Mouse (Mus musculus) midbrain, embryonic 15.5 days (tissue): Measurements from ENCODE around the gene Polr1c. TPM values are rescaled to one million over a fixed set of nuclear protein-coding genes. Genes with fewer than 3 reads are reported as not detected.

ENCODE experiments used
- ATAC-seq: fragments of 200-750 bp; cut with Nextera tagmentation; replicated peaks from 2 replicates; pipeline ENCODE4 v1.8.0; 2017; ENCODE audit warnings: moderate TSS enrichment
- H3K27ac ChIP-seq: fragments of 300-500 bp; sonication (generic); 2 replicates; pipeline ENCODE4 v1.5.1; 2015; ENCODE audit warnings: mild to moderate bottlenecking, inconsistent platforms
- H3K27me3 ChIP-seq: fragments of 300-500 bp; sonication (generic); replicated peaks from 2 replicates; pipeline ENCODE4 v1.6.1; 2015; ENCODE audit warnings: inconsistent platforms
- H3K36me3 ChIP-seq: fragments of 300-500 bp; sonication (generic); replicated peaks from 2 replicates; pipeline ENCODE4 v1.6.1; 2015; ENCODE audit warnings: inconsistent platforms
- H3K4me1 ChIP-seq: fragments of 300-500 bp; sonication (generic); 2 replicates; pipeline ENCODE4 v1.6.1; 2015; ENCODE audit warnings: inconsistent platforms
- H3K4me2 ChIP-seq: fragments of 300-500 bp; sonication (generic); 2 replicates; pipeline ENCODE4 v1.6.1; 2015; ENCODE audit warnings: inconsistent platforms, mild to moderate bottlenecking, moderate library complexity
- H3K4me3 ChIP-seq: fragments of 300-500 bp; sonication (generic); 2 replicates; pipeline ENCODE4 v1.5.1; 2015; ENCODE audit warnings: mild to moderate bottlenecking, inconsistent platforms
- H3K9ac ChIP-seq: fragments of 300-500 bp; sonication (generic); 2 replicates; pipeline ENCODE4 v1.6.1; 2015; ENCODE audit warnings: mild to moderate bottlenecking, inconsistent platforms
- H3K9me3 ChIP-seq: fragments of 300-500 bp; sonication (generic); 2 replicates; pipeline ENCODE4 v1.6.1; 2016; ENCODE audit warnings: inconsistent platforms
- WGBS: fragments of 180-500 bp; shearing (Covaris S2); methylation state at CpG from one replicate; pipeline ENCODE4 v1.1.7; 2015; ENCODE audit warnings: mixed read lengths; 5-methylcytosine and 5-hydroxymethylcytosine counted together
- polyA plus RNA-seq: library from polyadenylated mRNA; unstranded; fragments of >200 nt; fragmentation: Nextera tagmentation; extraction: Ambion mirVana; gene quantifications from 2 replicates; pipeline ENCODE4 v1.2.1, GENCODE M21; 2015

The Polr1c gene
- polyA plus RNA-seq, 1 experiment from 2014 or later: 71.6 TPM

DNA sequence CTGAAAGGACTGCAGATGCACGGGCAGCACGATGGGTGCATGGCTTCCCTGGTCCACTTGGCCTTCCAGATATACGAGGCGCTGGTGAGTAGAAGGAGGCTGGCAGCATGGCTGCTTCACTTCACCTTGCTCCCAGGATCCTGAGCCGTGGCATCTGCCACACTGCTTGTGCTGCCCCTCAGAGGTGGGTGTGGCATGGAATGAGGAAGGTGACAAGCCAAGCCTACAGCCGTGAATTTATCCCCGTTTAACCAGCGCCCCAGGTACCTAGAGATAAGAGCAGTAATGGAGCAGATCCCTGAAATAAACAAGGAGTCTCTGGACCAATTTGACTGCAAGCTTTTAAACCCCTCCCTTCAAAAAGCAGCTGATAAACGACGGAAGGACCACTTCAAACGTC lies 6.4 kb downstream of the Polr1c start:
- H3K9ac ChIP-seq: no peak overlapping the region
- H3K9me3 ChIP-seq: no peaks in the 10 kb centered on the region
- no peak overlapping the region for H3K27ac ChIP-seq
- WGBS: 83% methylated on average over 11 of the region's 11 CpGs
- peaks cover 4% of the 10 kb centered on the region; the same call in 1 of the 2 replicates for H3K4me1 ChIP-seq
- H3K4me2 ChIP-seq: no peak overlapping the region
- H3K27me3 ChIP-seq: no peaks in the 10 kb centered on the region
- ATAC-seq: no peak
- H3K36me3 ChIP-seq: peaks cover 77% of the 10 kb centered on the region
- no peak overlapping the region for H3K4me3 ChIP-seq

DNA sequence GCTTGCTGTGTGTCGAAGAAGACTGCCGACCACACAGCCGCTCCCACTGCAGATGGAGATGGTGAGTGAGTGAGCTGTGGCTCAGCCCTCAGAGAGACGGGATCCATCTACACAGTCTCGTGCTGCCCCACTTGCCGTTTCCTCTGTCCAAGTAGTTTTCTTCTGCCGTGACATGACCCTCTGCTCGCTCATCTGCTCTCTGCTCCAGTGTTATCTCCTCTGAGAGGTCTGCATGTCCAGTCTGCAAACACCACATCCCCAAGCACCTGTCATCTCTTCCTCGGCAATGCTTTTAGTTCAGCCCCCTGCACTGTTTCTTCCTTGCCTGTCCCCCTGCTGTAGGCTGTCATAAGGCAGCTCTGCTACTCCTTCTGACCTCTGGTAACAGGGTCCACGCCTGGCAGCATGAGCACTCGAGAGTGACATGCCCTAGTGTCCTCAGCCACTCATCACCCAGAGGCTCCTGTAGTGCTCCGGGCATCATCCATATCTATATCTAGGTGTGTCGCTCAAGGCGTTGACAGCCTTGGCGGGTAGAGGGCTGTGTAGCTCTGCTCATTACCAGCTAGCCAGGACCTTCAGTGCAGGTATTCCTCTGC lies 8.2 kb downstream of the Polr1c start:
- Histone ChIP-seq H3K27ac (no peak overlapping the region), H3K4me1 (no peaks in the 10 kb centered on the region), H3K4me2 (no peak overlapping the region), H3K4me3 (no peak overlapping the region), H3K9me3 (no peaks in the 10 kb centered on the region), H3K9ac (no peak overlapping the region), H3K36me3 (peaks cover 72% of the 10 kb centered on the region), H3K27me3 (no peaks in the 10 kb centered on the region)
- no peak for ATAC-seq
- 95% methylated on average over 15 of the region's 15 CpGs for WGBS

DNA sequence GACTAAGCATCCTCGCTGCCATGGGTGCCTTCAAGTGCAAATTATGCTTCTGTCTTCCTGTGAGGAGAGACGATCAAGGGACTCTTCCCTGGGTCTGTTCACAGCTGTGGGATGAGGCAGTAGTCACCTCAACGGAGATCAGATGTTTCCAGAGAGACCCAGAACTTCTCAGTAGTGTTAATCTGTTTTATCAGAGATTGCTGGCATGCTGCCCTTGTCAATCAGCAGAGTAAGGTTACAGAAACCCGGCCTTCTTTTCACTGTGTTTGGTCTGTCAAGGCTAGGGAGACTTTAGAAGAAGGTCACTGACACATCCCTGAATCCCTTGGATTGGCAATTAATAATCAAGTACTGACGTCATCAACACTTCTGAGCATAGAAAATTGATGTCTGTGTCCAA lies 10.4 kb downstream of the Polr1c start:
- no peak for ATAC-seq
- H3K27ac ChIP-seq: no peak overlapping the region
- H3K4me2 ChIP-seq: no peak overlapping the region
- no peaks in the 10 kb centered on the region for H3K9me3 ChIP-seq
- no peaks in the 10 kb centered on the region for H3K4me1 ChIP-seq
- H3K27me3 ChIP-seq: no peaks in the 10 kb centered on the region
- H3K9ac ChIP-seq: no peak overlapping the region
- peaks cover 69% of the 10 kb centered on the region for H3K36me3 ChIP-seq
- WGBS: 82% methylated on average over 5 of the region's 5 CpGs
- no peak overlapping the region for H3K4me3 ChIP-seq

DNA sequence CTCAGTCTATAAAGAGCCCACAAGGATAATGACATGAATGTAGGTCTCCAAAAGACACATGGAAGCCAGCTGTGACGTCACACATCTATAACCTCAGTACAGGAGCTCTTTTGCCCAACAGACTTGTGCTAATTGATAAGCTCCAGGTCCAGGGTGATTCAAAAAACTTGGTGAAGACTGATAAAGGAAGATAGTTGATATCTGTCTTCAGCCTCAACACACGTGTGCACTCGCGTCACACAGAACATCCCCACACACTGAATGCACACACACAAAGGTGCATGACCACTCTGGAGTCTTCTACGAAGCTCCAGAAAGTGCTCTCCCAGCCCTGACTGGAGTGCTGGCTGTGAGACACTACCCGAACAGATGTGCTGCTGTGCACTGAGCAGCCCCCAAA lies 10.8 kb downstream of the Polr1c start:
- WGBS: 91% methylated on average over 6 of the region's 6 CpGs
- H3K9me3 ChIP-seq: no peaks in the 10 kb centered on the region
- H3K9ac ChIP-seq: no peak overlapping the region
- H3K4me2 ChIP-seq: no peak overlapping the region
- no peaks in the 10 kb centered on the region for H3K27me3 ChIP-seq
- H3K4me1 ChIP-seq: no peaks in the 10 kb centered on the region
- H3K27ac ChIP-seq: no peak overlapping the region
- no peak for ATAC-seq
- peaks cover 65% of the 10 kb centered on the region for H3K36me3 ChIP-seq
- no peak overlapping the region for H3K4me3 ChIP-seq

DNA sequence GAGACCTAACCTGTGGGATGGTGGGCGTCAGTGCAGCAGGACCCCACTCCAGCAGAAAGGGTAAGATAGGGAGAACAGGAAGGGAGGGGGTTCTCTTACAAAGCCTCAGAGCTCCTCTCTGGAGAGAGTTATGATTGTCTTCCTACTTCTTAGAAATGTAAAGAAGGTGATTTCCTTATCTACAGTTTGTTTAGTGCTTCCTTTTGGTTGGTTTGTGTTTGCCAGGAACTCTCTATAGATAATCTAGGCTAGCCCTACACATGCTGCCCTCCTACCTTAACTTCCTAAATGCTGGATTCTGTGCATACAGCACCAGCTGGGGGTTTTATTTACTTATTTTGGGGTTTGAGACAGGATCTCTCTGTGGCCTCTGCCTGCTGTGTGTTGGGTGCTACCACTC lies 11.8 kb downstream of the Polr1c start:
- no peak overlapping the region for H3K27ac ChIP-seq
- no peaks in the 10 kb centered on the region for H3K9me3 ChIP-seq
- H3K4me3 ChIP-seq: no peak overlapping the region
- no peaks in the 10 kb centered on the region for H3K27me3 ChIP-seq
- peaks cover 55% of the 10 kb centered on the region for H3K36me3 ChIP-seq
- WGBS: 95% methylated on average over 1 of the region's 1 CpGs
- no peak overlapping the region for H3K9ac ChIP-seq
- ATAC-seq: no peak
- H3K4me1 ChIP-seq: no peaks in the 10 kb centered on the region
- no peak overlapping the region for H3K4me2 ChIP-seq

DNA sequence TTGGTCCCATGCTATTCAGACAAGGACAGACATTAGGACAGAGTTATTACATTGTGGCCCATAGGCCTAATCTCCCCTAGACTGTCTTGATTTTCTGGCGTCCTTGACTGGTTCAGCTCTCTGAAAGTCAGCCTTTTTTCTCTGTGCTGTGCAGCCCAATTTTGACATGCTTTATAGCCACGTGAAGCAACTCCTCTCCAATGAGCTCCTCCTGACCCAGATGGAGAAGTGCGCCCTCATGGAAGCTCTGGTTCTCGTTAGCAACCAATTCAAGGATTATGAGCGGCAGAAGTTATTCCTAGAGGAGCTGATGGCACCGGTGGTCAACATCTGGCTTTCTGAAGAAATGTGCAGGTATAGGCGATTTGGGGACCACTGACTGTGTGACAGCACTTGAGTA lies 20.3 kb downstream of the Polr1c start:
- H3K36me3 ChIP-seq: peaks cover 82% of the 10 kb centered on the region
- H3K4me2 ChIP-seq: no peak overlapping the region
- no peak overlapping the region for H3K27ac ChIP-seq
- no peaks in the 10 kb centered on the region for H3K9me3 ChIP-seq
- no peaks in the 10 kb centered on the region for H3K4me1 ChIP-seq
- no peak for ATAC-seq
- H3K9ac ChIP-seq: no peak overlapping the region
- H3K4me3 ChIP-seq: no peak overlapping the region
- 90% methylated on average over 7 of the region's 7 CpGs for WGBS
- H3K27me3 ChIP-seq: no peaks in the 10 kb centered on the region

DNA sequence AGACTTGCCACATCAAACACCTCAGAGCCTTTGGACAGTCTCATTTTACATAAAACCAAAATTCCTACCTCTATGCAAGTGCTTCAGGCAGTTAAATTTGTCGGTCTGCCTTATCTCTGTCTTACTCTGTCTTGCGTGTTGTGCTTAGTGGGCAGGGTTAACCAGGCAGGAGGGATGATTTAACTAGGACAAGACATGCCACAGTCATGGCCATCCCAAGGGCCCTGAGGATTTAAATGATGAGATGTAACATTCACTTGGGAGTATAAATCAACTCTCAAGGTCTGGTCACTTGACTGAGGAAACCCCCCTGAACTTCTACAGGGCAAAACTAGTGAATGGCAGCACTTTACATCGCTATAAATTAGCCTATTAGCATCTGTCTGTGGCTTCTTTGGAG lies 26.3 kb downstream of the Polr1c start:
- no peak for ATAC-seq
- no peaks in the 10 kb centered on the region for H3K27me3 ChIP-seq
- H3K27ac ChIP-seq: no peak overlapping the region
- no peaks in the 10 kb centered on the region for H3K4me1 ChIP-seq
- 93% methylated on average over 3 of the region's 3 CpGs for WGBS
- no peaks in the 10 kb centered on the region for H3K9me3 ChIP-seq
- H3K9ac ChIP-seq: no peak overlapping the region
- H3K4me3 ChIP-seq: no peak overlapping the region
- H3K36me3 ChIP-seq: peaks cover 92% of the 10 kb centered on the region
- H3K4me2 ChIP-seq: no peak overlapping the region

DNA sequence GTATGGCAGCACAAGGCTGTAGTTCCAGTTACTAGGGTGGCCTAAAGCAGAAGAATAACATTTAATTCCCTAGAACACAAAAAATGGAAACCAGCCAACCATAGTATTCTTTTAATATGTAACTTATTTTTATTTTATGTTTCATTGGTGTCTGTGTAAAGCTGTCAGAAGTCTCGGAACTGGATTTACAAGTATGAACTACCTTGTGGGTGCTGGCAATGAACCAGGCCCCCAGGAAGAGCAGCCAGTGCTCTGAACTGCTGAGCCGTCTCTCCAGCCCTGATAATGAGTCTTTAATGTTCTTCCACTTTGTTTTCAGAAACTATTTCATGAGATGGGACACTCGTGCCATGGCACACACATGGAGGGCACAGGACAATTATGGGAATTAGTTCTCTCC lies 37.3 kb downstream of the Polr1c start:
- Histone ChIP-seq H3K4me2 (no peak overlapping the region), H3K4me3 (no peak overlapping the region), H3K4me1 (no peaks in the 10 kb centered on the region), H3K27me3 (no peaks in the 10 kb centered on the region), H3K27ac (no peak overlapping the region), H3K9me3 (no peaks in the 10 kb centered on the region), H3K36me3 (peaks cover 74% of the 10 kb centered on the region), H3K9ac (no peak overlapping the region)
- WGBS: 94% methylated on average over 3 of the region's 3 CpGs
- no peak for ATAC-seq

DNA sequence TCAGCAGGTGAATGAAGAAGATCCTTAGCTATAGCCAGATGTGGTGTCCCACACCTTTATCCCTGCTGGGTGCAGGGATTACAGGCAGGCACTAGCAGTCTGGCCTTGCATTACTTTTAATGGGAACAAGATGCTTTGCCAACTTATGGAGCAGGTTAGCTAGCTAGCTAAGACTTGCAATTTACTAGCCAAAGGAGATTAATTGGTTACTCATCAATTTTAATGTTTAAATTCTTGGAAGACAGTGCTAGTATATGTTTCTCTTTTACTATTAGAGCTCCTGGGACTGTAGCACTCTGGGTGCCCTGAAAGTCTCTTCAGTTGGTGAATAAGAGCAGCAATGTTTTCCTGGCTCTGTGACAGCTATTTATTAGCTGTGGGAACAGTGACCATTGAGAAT lies 41.2 kb downstream of the Polr1c start:
- no peak overlapping the region for H3K27ac ChIP-seq
- no peak overlapping the region for H3K4me2 ChIP-seq
- no peaks in the 10 kb centered on the region for H3K27me3 ChIP-seq
- no peaks in the 10 kb centered on the region for H3K9me3 ChIP-seq
- no peak overlapping the region for H3K4me3 ChIP-seq
- peaks cover 46% of the 10 kb centered on the region for H3K36me3 ChIP-seq
- ATAC-seq: no peak
- H3K9ac ChIP-seq: no peak overlapping the region
- H3K4me1 ChIP-seq: peaks cover 20% of the 10 kb centered on the region

DNA sequence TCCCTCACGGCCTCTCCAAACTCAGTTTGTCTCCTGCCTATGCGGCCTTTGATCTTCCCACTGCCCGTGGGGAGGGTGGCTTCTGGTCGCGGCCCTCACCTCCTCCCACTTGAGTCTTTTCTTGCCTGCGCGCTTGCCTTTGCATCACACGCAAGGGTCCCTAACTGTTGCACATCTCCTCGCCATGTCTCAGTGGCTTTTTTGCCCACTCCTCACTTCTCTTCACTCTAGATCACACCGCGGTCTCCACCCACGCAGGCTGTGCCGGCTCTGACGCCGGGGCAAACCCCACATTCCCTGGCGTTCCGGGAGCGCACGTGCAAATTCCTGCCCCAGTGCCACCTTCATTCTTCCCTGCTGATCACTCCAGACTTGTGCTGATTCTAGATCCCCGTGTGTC lies 44.8 kb downstream of the Polr1c start:
- Histone ChIP-seq H3K9ac (peak overlapping the region; percentile 86), H3K27ac (peak overlapping the region; percentile 81), H3K4me1 (peaks cover 34% of the 10 kb centered on the region), H3K4me3 (peak overlapping the region; percentile 90), H3K9me3 (no peaks in the 10 kb centered on the region), H3K27me3 (no peaks in the 10 kb centered on the region), H3K36me3 (peaks cover 20% of the 10 kb centered on the region), H3K4me2 (peak overlapping the region; percentile 94)
- ATAC-seq: peak; percentile 66
- WGBS: 0% methylated on average over 20 of the region's 20 CpGs

DNA sequence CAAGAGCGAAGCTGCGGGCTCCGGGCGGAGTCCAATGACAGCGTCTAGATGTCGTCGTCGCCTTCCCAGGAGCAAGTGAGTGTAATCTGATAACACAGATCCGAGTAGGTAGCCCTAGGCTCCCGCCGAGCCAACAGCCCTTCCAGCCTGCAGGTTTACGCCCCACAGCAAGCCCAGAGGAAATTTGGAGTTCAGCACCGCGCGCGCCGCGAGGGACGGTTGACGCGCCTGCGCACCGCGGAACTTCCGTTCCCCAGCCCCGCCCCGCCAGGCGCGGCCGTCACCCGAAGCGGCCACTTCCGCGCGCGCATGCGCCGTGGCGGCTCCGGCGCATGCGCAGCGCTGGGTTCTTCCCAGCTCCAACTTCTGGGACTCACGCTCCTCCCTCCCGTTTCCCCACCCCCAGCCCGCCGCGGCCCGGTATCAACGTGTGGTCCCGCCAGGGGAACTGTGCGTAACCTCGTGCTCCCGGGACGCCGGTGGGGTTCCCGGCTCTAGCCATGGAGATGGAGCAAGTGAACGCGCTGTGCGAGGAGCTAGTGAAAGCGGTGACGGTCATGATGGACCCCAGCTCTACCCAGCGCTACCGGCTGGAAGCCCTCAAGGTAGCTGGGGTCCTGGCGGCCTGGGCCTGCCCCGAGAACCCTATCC lies 45.3 kb downstream of the Polr1c start, which contains the start of the genes Polh and Xpo5:
Polh (minus strand) TSS at position 225 of the 651 bp plus-strand sequence.
Xpo5 (plus strand) TSS at position 362 of the 651 bp plus-strand sequence.
- H3K4me2 ChIP-seq: peak within 1 kb of the TSS; percentile 94
- no peaks in the 10 kb centered on the region for H3K27me3 ChIP-seq
- peak within 1 kb of the TSS; percentile 90 for H3K4me3 ChIP-seq
- peaks cover 34% of the 10 kb centered on the region for H3K4me1 ChIP-seq
- WGBS: under 1% methylated on average over 66 of the region's 66 CpGs
- ATAC-seq: peak; percentile 96
- peaks cover 15% of the 10 kb centered on the region; the same call in 1 of the 2 replicates for H3K36me3 ChIP-seq
- H3K27ac ChIP-seq: peak within 1 kb of the TSS; percentile 81
- H3K9me3 ChIP-seq: no peaks in the 10 kb centered on the region
- H3K9ac ChIP-seq: peak within 1 kb of the TSS; percentile 86

DNA sequence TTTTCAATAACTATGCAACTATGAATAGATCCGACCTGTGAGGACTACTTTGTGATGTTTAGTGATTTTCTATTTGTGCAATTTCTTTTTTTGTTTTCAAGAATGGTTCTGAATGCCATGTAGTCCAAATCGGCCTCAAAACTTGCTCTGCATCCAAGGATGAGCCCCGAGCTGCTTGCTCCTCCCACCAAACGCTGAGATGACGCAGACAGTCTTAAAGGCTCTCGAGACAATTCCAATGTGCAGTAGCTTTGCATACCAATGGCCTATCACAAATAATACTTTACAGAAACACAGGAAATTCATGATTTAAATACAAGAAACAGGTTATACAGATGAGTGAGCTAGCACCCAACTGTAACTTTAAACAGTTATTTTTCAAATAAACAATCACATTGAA lies 46.7 kb downstream of the Polr1c start:
- ATAC-seq: no peak
- WGBS: 59% methylated on average over 6 of the region's 6 CpGs
- H3K27ac ChIP-seq: no peak overlapping the region

More for the DNA sequence above, 46.7 kb downstream of the Polr1c start:
- Histone ChIP-seq H3K4me3 (peak overlapping the region; percentile 90), H3K4me2 (peak overlapping the region; percentile 82; the same call in 1 of the 2 replicates), H3K9me3 (no peaks in the 10 kb centered on the region), H3K4me1 (peaks cover 34% of the 10 kb centered on the region), H3K9ac (peak overlapping the region; percentile 68; the same call in 1 of the 2 replicates), H3K27me3 (no peaks in the 10 kb centered on the region), H3K36me3 (peaks cover 14% of the 10 kb centered on the region)
